Mouse (Mus musculus): ENCODE measurements around the gene Dnajc17. TPM values are rescaled to one million over a fixed set of nuclear protein-coding genes. Genes with fewer than 3 reads are reported as not detected.

The Dnajc17 gene
- polyA plus RNA-seq, 1 experiment from 2014 or later = 29.6 TPM

- H3K4me3 ChIP-seq (replicated peaks) = no peak overlapping the region
- no peaks in the 10 kb centered on the region for H3K9me3 ChIP-seq
- no peaks in the 10 kb centered on the region for H3K27me3 ChIP-seq
- no peaks in the 10 kb centered on the region for H3K36me3 ChIP-seq
- H3K9ac ChIP-seq (replicated peaks) = no peak overlapping the region
- peak overlapping the region; percentile 85; the same call in 1 of the 2 replicates for H3K27ac ChIP-seq
- no peak for ATAC-seq (ENCODE audit: insufficient number of reproducible peaks, insufficient read depth, low FRiP score, low TSS enrichment, low read depth)
- WGBS = 59% methylated on average over 1 of the region's 1 CpGs
- H3K4me2 ChIP-seq = no peak overlapping the region
- H3K4me1 ChIP-seq (replicated peaks) = peaks cover 45% of the 10 kb centered on the region
These were observed 10.5 kb downstream of the Dnajc17 start for GRCm38 (mm10) chr2:119198049-119198448.

DNA sequence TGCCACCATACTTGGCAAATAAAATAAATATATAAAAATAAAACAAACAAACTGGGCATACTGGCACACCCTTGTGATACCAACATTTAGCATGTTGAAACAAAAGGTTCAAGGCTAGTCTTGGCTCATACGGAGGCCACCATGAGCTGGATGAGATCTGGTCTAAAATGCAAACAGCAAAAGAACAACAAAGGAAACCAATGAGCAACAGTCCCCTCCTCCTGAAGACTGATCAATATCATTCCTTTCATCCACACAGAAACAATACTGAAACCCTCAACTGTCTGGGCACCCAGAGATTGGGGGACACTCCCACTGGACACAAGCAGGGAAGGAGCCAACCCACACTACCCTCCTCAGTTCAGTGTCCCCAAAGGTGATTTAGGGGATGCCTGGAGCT, 11.1 kb downstream of the Dnajc17 start:
- no peaks in the 10 kb centered on the region for H3K36me3 ChIP-seq
- 77% methylated on average over 1 of the region's 1 CpGs for WGBS
- no peak for ATAC-seq (ENCODE audit: insufficient number of reproducible peaks, insufficient read depth, low FRiP score, low TSS enrichment, low read depth)
- H3K9me3 ChIP-seq = no peaks in the 10 kb centered on the region
- H3K27ac ChIP-seq = peak overlapping the region; percentile 85
- no peaks in the 10 kb centered on the region for H3K27me3 ChIP-seq
- H3K4me2 ChIP-seq = no peak overlapping the region
- peaks cover 45% of the 10 kb centered on the region for H3K4me1 ChIP-seq (replicated peaks)
- no peak overlapping the region for H3K4me3 ChIP-seq (replicated peaks)
- H3K9ac ChIP-seq (replicated peaks) = no peak overlapping the region

- Histone ChIP-seq H3K4me2 (peak overlapping the region; percentile 10; the same call in 1 of the 2 replicates), H3K9me3 (no peaks in the 10 kb centered on the region), H3K4me3 (replicated peaks) (no peak overlapping the region), H3K27me3 (no peaks in the 10 kb centered on the region), H3K4me1 (replicated peaks) (peaks cover 45% of the 10 kb centered on the region), H3K27ac (peak overlapping the region; percentile 85), H3K9ac (replicated peaks) (no peak overlapping the region), H3K36me3 (no peaks in the 10 kb centered on the region)
- peak; percentile 78; the same call in 1 of the 2 replicates for ATAC-seq (ENCODE audit: insufficient number of reproducible peaks, insufficient read depth, low FRiP score, low TSS enrichment, low read depth)
- 9% methylated on average over 4 of the region's 4 CpGs for WGBS
These were observed 12.1 kb downstream of the Dnajc17 start for GRCm38 (mm10) chr2:119196316-119197108.

GRCm38 (mm10) chr2:119194140-119194539, 14.5 kb downstream of the Dnajc17 start:
- Histone ChIP-seq H3K9me3 (no peaks in the 10 kb centered on the region), H3K4me3 (replicated peaks) (no peak overlapping the region), H3K9ac (replicated peaks) (no peak overlapping the region), H3K4me1 (replicated peaks) (peaks cover 44% of the 10 kb centered on the region), H3K27ac (no peak overlapping the region), H3K4me2 (no peak overlapping the region), H3K36me3 (no peaks in the 10 kb centered on the region), H3K27me3 (no peaks in the 10 kb centered on the region)
- no peak for ATAC-seq (ENCODE audit: insufficient number of reproducible peaks, insufficient read depth, low FRiP score, low TSS enrichment, low read depth)
- WGBS = 78% methylated on average over 5 of the region's 5 CpGs

DNA sequence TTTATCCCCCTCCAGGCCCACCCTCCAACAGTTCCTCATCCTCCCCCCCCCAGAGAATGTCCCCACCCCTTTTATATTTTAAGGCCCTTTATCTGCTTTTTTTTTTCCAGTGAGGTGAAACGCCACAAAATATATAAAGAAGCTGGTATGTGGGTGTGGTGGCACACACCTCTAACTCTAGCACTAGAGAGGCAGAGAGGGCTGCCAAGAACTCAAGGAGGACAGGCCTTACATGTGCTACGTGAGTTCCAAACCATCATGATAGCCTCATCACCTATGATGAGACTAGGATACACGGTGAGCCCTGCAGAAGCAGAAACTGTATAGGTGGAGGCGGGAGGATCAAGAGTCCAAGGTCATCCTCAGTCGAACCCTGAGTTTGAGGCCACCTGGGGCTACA, 17.6 kb downstream of the Dnajc17 start:
- H3K9me3 ChIP-seq = no peaks in the 10 kb centered on the region
- H3K9ac ChIP-seq (replicated peaks) = no peak overlapping the region
- no peaks in the 10 kb centered on the region for H3K27me3 ChIP-seq
- H3K27ac ChIP-seq = no peak overlapping the region
- peaks cover 19% of the 10 kb centered on the region for H3K4me1 ChIP-seq (replicated peaks)
- H3K4me2 ChIP-seq = no peak overlapping the region
- H3K4me3 ChIP-seq (replicated peaks) = no peak overlapping the region
- 85% methylated on average over 5 of the region's 5 CpGs for WGBS
- H3K36me3 ChIP-seq = peaks cover 5% of the 10 kb centered on the region; the same call in 1 of the 2 replicates
- ATAC-seq (ENCODE audit: insufficient number of reproducible peaks, insufficient read depth, low FRiP score, low TSS enrichment, low read depth) = no peak

GRCm38 (mm10) chr2:119189029-119189710, 19.4 kb downstream of the Dnajc17 start:
- H3K9ac ChIP-seq (replicated peaks) = 0 out of 2 replicates have a peak overlapping the region, but pooled peaks have one; percentile 28
- no peaks in the 10 kb centered on the region for H3K27me3 ChIP-seq
- 0 out of 2 replicates have a peak, but pooled peaks cover 11% of the 10 kb centered on the region for H3K4me1 ChIP-seq (replicated peaks)
- no peaks in the 10 kb centered on the region for H3K9me3 ChIP-seq
- H3K4me3 ChIP-seq (replicated peaks) = peak overlapping the region; percentile 36
- peaks cover 20% of the 10 kb centered on the region for H3K36me3 ChIP-seq
- ATAC-seq (ENCODE audit: insufficient number of reproducible peaks, insufficient read depth, low FRiP score, low TSS enrichment, low read depth) = peak; percentile 80
- no peak overlapping the region for H3K27ac ChIP-seq
- H3K4me2 ChIP-seq = peak overlapping the region; percentile 62
- WGBS = 8% methylated on average over 15 of the region's 15 CpGs

- Histone ChIP-seq H3K36me3 (peaks cover 64% of the 10 kb centered on the region), H3K27me3 (no peaks in the 10 kb centered on the region), H3K4me2 (no peak overlapping the region), H3K9me3 (no peaks in the 10 kb centered on the region), H3K4me1 (replicated peaks) (no peaks in the 10 kb centered on the region; the same call in 1 of the 2 replicates), H3K9ac (replicated peaks) (no peak overlapping the region), H3K27ac (no peak overlapping the region), H3K4me3 (replicated peaks) (no peak overlapping the region)
- 66% methylated on average over 7 of the region's 7 CpGs for WGBS
- ATAC-seq (ENCODE audit: insufficient number of reproducible peaks, insufficient read depth, low FRiP score, low TSS enrichment, low read depth) = no peak
These were observed 25.7 kb downstream of the Dnajc17 start for GRCm38 (mm10) chr2:119182914-119183313.

- no peak overlapping the region for H3K27ac ChIP-seq
- H3K9me3 ChIP-seq = no peaks in the 10 kb centered on the region
- no peak for ATAC-seq (ENCODE audit: insufficient number of reproducible peaks, insufficient read depth, low FRiP score, low TSS enrichment, low read depth)
- H3K4me2 ChIP-seq = no peak overlapping the region
- H3K9ac ChIP-seq (replicated peaks) = no peak overlapping the region
- no peaks in the 10 kb centered on the region for H3K27me3 ChIP-seq
- peaks cover 25% of the 10 kb centered on the region for H3K4me1 ChIP-seq (replicated peaks)
- H3K4me3 ChIP-seq (replicated peaks) = no peak overlapping the region
- peaks cover 55% of the 10 kb centered on the region for H3K36me3 ChIP-seq
- 91% methylated on average over 5 of the region's 5 CpGs for WGBS
These were observed 31.1 kb downstream of the Dnajc17 start for GRCm38 (mm10) chr2:119177384-119177939.

DNA sequence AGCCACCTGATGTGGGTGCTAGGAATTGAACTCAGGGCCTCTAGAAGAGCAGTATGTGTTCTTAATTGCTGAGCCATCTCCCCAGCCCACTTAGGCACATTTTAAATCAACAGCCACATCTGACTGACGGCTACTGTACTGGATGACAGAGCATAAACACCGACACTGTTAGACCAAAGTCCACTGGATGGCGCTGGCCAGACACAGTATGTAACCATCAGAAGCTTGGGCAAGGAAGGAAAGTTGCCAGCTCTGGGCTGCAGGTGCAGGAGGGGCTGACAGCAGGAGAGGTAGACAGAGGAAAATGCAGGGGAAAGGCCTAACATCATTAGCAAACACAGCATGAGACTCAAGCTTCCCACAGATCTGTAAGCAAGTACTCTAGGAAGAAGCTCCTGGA, 31.8 kb downstream of the Dnajc17 start:
- WGBS = 64% methylated on average over 3 of the region's 3 CpGs
- no peaks in the 10 kb centered on the region for H3K9me3 ChIP-seq
- ATAC-seq (ENCODE audit: insufficient number of reproducible peaks, insufficient read depth, low FRiP score, low TSS enrichment, low read depth) = no peak
- H3K27ac ChIP-seq = no peak overlapping the region
- H3K4me3 ChIP-seq (replicated peaks) = no peak overlapping the region
- H3K27me3 ChIP-seq = no peaks in the 10 kb centered on the region
- peaks cover 57% of the 10 kb centered on the region for H3K36me3 ChIP-seq
- H3K4me1 ChIP-seq (replicated peaks) = peaks cover 27% of the 10 kb centered on the region
- no peak overlapping the region for H3K9ac ChIP-seq (replicated peaks)
- H3K4me2 ChIP-seq = no peak overlapping the region

DNA sequence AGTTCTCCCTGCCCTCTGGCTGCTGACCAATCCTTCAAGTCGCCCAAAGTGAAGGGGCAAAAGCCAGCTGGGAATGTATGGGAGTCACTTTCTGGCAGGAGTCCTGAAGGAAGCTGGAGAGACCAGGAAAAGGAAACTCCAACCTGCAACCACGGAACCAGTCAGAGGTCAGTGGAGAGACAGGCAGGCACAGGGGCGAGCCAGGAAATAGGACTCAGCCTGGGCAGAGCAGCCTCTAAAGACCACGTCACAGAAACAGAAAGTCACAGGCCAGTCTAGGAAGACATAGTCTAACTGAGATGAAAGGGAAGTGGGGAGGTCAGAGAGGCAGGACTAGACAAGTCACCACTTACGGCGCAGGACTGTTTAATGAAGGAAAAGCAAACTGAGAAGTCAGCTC, 33.0 kb downstream of the Dnajc17 start:
- Histone ChIP-seq H3K4me3 (replicated peaks) (no peak overlapping the region), H3K9ac (replicated peaks) (no peak overlapping the region), H3K36me3 (peaks cover 52% of the 10 kb centered on the region), H3K27me3 (no peaks in the 10 kb centered on the region), H3K27ac (no peak overlapping the region), H3K4me2 (no peak overlapping the region), H3K9me3 (no peaks in the 10 kb centered on the region), H3K4me1 (replicated peaks) (peaks cover 31% of the 10 kb centered on the region)
- no peak for ATAC-seq (ENCODE audit: insufficient number of reproducible peaks, insufficient read depth, low FRiP score, low TSS enrichment, low read depth)
- WGBS = 64% methylated on average over 6 of the region's 6 CpGs

- Histone ChIP-seq H3K27ac (no peak overlapping the region), H3K4me3 (replicated peaks) (no peak overlapping the region), H3K4me2 (no peak overlapping the region), H3K9ac (replicated peaks) (no peak overlapping the region), H3K27me3 (0 out of 2 replicates have a peak, but pooled peaks cover 1% of the 10 kb centered on the region), H3K36me3 (peaks cover 45% of the 10 kb centered on the region), H3K9me3 (no peaks in the 10 kb centered on the region), H3K4me1 (replicated peaks) (peaks cover 31% of the 10 kb centered on the region)
- ATAC-seq (ENCODE audit: insufficient number of reproducible peaks, insufficient read depth, low FRiP score, low TSS enrichment, low read depth) = no peak
- WGBS = 70% methylated on average over 14 of the region's 14 CpGs
These were observed 33.7 kb downstream of the Dnajc17 start for GRCm38 (mm10) chr2:119174866-119175265.

Measured in limb, embryonic 12.5 days (tissue).